Mouse (Mus musculus) ES-E14 (cell line): ENCODE results near the gene Rgs19.

Source experiments
- CHD2 ChIP-seq: IDR thresholded peaks from 2 replicates; pipeline ENCODE4 v1.6.1; 2014; ENCODE audit warnings: mild to moderate bottlenecking, low read depth, low read length, inconsistent platforms
- HCFC1 ChIP-seq: IDR thresholded peaks from 2 replicates; pipeline ENCODE4 v1.6.1; 2012; ENCODE audit warnings: low read length, inconsistent platforms, borderline replicate concordance; ENCODE audit not compliant: insufficient read depth
- MAFK ChIP-seq: IDR thresholded peaks from 2 replicates; pipeline ENCODE4 v1.6.1; 2014; ENCODE audit warnings: mild to moderate bottlenecking, low read depth, low read length, inconsistent platforms; ENCODE audit not compliant: insufficient read depth
- ZNF384 ChIP-seq: IDR thresholded peaks from 2 replicates; pipeline ENCODE4 v1.6.1; 2012; ENCODE audit warnings: low read depth, low read length, inconsistent platforms

DNA sequence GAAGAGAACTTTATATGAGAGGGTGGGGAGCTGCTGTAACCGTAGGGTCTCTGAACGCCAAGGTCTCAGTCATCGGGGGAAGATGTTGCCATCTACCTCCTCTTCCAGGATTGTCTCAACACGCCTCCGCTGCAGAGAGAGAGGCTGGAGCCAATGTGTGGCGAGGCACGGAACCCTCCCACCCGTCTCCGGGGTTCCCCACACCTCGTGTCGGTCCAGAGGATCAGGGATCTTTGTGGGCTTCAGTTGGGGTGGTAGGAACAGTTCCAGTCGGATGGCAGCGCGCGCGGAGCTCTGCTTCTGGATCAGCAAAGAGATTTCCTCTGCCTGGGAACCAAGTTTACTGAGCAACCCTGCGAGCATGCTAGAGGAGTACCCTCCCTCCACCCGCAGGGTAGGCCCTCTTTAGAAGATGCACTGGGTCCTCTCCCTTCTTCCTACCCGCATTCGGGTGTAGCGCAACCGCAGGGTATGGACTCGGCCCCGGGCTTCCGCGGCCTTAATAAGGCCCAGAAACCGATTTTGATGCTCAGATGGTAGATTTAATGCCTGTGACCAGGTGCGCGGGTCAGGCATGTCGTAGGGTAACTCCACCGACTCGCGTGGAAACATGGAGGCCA, 3.1 kb upstream of the Rgs19 start:
- TF ChIP-seq ZNF384, result no peak
- TF ChIP-seq MAFK, result no peak
- TF ChIP-seq CHD2, result no peak
- no peak for TF ChIP-seq HCFC1
